Mouse (Mus musculus) forebrain, embryonic 10.5 days (tissue): ENCODE measurements around the gene Mbl2. TPM values are rescaled to one million over a fixed set of nuclear protein-coding genes. Genes with fewer than 3 reads are reported as not detected.

Experiments
- DNase-seq: peaks from one replicate; pipeline ENCODE4 v3.0.0-alpha.2; 2017; ENCODE audit warnings: low spot score; ENCODE audit errors: extremely low spot score
- H3K27ac ChIP-seq: fragments of 300-500 bp; sonication (generic); 2 replicates; pipeline ENCODE4 v1.5.1; 2016; ENCODE audit warnings: mild to moderate bottlenecking
- H3K27me3 ChIP-seq: fragments of 300-500 bp; sonication (generic); 2 replicates; pipeline ENCODE4 v1.6.1; 2016; ENCODE audit warnings: mild to moderate bottlenecking; ENCODE audit not compliant: poor library complexity, severe bottlenecking
- H3K36me3 ChIP-seq: fragments of 300-500 bp; sonication (generic); replicated peaks from 2 replicates; pipeline ENCODE4 v1.6.1; 2016; ENCODE audit warnings: mild to moderate bottlenecking, moderate library complexity
- H3K4me1 ChIP-seq: fragments of 300-500 bp; sonication (generic); 2 replicates; pipeline ENCODE4 v1.6.1; 2016
- H3K4me3 ChIP-seq: fragments of 300-500 bp; sonication (generic); 2 replicates; pipeline ENCODE4 v1.5.1; 2016; ENCODE audit warnings: mild to moderate bottlenecking, moderate library complexity
- H3K9me3 ChIP-seq: fragments of 300-500 bp; sonication (generic); 2 replicates; pipeline ENCODE4 v1.6.1; 2016; ENCODE audit warnings: mild to moderate bottlenecking, moderate library complexity
- WGBS: fragments of 180-500 bp; shearing (Covaris S2); methylation state at CpG from one replicate; pipeline ENCODE4 v1.1.7; 2016; 5-methylcytosine and 5-hydroxymethylcytosine counted together
- microRNA-seq: library from miRNA; unstranded; fragments of <30 nt; microRNA quantifications from one replicate; pipeline ENCODE4, GENCODE M21; 2017
- polyA plus RNA-seq: library from polyadenylated mRNA; unstranded; fragments of >200 nt; fragmentation: Nextera tagmentation; extraction: Ambion mirVana; gene quantifications from 2 replicates; pipeline ENCODE4 v1.2.1, GENCODE M21; 2016

Mbl2 gene
- polyA plus RNA-seq, 1 experiment from 2014 or later = not detected

DNA sequence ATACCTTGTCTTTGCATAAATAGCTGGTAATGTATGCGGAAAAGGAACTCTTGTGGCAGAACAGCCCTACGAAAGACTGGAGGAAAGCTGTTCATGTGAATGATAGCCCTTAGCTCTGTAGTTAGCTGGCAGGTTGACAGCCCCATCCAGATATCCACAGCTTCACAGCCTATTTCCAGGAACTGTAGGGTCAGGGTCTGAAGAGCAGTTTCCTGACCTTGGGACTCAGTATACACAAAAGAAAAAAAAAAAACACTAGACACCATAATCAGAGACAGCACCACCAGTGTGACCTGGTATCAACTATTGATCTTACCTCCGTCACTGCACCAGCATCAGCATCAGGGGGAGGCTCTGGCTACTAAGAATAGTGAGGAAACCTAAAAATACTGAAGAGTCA is 3.3 kb upstream of the Mbl2 start:
- no peaks in the 10 kb centered on the region for H3K4me1 ChIP-seq
- WGBS = 85% methylated on average over 3 of the region's 3 CpGs
- no peak overlapping the region for H3K4me3 ChIP-seq
- H3K27ac ChIP-seq = no peak overlapping the region
- H3K36me3 ChIP-seq = no peaks in the 10 kb centered on the region
- H3K9me3 ChIP-seq = no peaks in the 10 kb centered on the region
- DNase-seq = no peak
- no peaks in the 10 kb centered on the region for H3K27me3 ChIP-seq

DNA sequence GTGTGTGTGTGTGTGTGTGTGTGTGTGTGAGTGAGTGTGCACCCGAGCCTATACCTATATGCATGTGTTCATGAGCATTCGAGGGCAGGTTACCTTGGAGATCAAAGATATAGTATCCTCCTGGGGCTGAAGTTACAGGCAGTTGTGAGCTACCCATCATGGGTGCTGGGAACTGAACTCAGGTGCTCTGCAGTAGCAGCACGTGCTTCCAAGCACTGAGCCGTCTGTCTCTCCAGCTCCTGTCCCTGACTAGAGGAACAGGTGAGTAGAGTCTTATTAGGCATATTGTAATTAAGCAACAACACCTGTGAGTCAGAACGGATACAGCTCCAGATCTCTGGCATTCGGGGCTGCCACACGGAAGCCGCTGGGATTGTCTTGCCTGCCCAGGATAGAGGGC is 1.7 kb downstream of the Mbl2 start:
- Histone ChIP-seq H3K36me3 (no peaks in the 10 kb centered on the region), H3K4me3 (no peak overlapping the region), H3K9me3 (no peaks in the 10 kb centered on the region), H3K27me3 (no peaks in the 10 kb centered on the region), H3K4me1 (no peaks in the 10 kb centered on the region), H3K27ac (no peak overlapping the region)
- 86% methylated on average over 8 of the region's 8 CpGs for WGBS
- DNase-seq = no peak

DNA sequence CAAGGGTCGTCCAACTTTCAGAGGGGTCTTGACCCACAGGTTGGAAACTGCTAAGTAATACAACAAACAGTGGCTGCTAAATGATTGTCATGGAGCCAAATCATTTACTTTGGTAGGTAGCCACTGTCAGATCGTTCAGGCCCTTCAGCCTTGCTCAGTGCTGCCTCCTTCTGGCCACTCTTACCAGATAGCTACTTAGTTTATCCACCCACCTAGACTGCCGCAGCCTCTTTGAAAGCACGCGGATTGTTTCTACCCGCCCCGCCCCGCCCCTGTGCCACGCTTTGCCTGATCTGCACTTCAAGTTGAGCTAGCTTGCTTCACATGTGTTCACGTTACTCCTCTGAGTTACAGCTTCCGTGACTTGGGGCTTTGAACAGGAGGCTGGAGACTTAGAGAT is 14.6 kb downstream of the Mbl2 start:
- Histone ChIP-seq H3K4me3 (no peak overlapping the region), H3K27ac (no peak overlapping the region), H3K27me3 (peaks cover 20% of the 10 kb centered on the region), H3K4me1 (no peaks in the 10 kb centered on the region), H3K9me3 (no peaks in the 10 kb centered on the region), H3K36me3 (no peaks in the 10 kb centered on the region)
- DNase-seq = peak; percentile 34
- 25% methylated on average over 11 of the region's 11 CpGs for WGBS

DNA sequence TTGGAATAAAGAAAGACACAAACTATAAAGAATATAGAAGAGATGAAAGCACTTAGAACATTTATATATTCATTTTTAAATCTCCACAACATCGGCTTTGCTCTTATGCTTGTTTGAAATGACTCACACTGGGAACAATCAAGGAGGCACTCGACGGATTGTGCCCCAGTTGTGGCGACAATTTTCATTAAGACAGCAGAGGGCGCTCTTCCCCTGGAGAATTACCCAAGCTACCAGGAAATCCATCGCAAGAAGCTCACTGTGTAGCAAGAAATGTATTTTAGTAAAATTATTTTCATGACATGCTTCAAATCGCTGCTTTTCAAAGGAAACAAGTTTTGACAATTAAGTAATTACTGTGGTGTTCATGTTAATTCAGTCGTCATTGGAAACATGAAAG is 16.1 kb downstream of the Mbl2 start:
- peak; percentile 62 for DNase-seq
- Histone ChIP-seq H3K27me3 (peaks cover 20% of the 10 kb centered on the region), H3K36me3 (no peaks in the 10 kb centered on the region), H3K27ac (no peak overlapping the region), H3K4me1 (no peaks in the 10 kb centered on the region), H3K9me3 (no peaks in the 10 kb centered on the region), H3K4me3 (no peak overlapping the region)
- 8% methylated on average over 8 of the region's 8 CpGs for WGBS

DNA sequence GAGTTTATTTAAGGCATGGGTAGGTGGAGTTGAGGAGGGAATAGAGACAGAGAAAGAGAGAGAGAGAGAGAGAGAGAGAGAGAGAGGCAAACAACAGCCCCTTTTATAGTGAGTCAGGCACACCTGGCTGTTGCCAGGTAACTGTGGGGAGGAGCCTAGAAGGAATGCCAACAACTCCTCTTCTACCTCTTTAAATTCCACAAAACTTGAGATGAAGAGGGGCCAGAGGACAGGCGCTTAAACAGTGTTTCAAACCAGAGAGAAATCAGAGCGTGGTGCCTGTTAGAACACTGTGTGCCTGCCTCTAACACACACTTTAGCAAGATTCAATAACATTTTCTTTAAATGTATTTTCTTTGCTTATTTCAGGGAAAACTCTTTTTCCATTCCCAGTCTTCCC is 19.5 kb downstream of the Mbl2 start:
- peaks cover 6% of the 10 kb centered on the region; the same call in 1 of the 2 replicates for H3K4me1 ChIP-seq
- no peak overlapping the region for H3K27ac ChIP-seq
- WGBS = 61% methylated on average over 2 of the region's 2 CpGs
- H3K36me3 ChIP-seq = no peaks in the 10 kb centered on the region
- peaks cover 14% of the 10 kb centered on the region for H3K27me3 ChIP-seq
- no peak overlapping the region for H3K4me3 ChIP-seq
- no peak for DNase-seq
- H3K9me3 ChIP-seq = no peaks in the 10 kb centered on the region

DNA sequence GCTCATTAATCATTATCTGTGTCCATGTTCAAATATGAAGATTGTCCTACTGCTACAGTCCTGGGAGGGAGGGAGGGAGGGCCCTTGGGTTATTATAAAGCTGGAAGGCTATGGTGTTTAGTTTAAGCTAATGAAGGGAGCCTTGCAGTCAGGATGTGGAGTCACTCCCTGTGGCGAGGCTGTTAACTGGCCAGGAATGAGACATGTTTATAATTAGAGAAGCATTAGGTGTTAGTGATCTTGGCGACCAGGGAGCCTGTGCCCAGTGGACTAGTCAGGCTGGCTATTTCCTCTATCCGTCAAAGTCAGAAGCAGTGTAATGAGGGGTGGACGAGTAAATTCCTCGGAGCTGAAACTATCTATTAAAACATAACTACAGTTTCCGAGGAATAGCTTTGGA is 23.6 kb downstream of the Mbl2 start:
- Histone ChIP-seq H3K27me3 (no peaks in the 10 kb centered on the region), H3K27ac (no peak overlapping the region), H3K9me3 (no peaks in the 10 kb centered on the region), H3K4me3 (no peak overlapping the region), H3K36me3 (no peaks in the 10 kb centered on the region), H3K4me1 (peaks cover 6% of the 10 kb centered on the region; the same call in 1 of the 2 replicates)
- 46% methylated on average over 6 of the region's 6 CpGs for WGBS
- DNase-seq = no peak

DNA sequence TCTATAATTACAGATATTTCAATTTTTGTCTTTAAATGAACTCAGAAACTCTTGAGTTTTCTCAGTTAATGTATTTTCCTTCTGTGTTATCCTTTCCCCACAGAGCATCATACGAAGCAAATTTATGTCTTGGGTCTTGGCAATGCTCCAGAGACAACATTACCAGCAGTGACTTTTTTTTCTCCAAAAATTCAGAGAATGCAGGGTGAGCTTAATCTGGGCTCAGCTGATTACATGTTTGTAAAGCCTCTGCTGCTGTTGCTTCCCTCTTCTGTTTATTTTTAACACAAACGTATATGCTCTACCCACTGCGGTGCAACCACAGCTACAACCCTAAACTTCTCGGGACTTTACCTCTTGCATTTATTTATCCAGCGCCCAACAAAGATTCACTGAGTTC is 48.4 kb downstream of the Mbl2 start:
- Histone ChIP-seq H3K27ac (no peak overlapping the region), H3K4me1 (0 out of 2 replicates have a peak, but pooled peaks cover 4% of the 10 kb centered on the region), H3K4me3 (no peak overlapping the region), H3K27me3 (no peaks in the 10 kb centered on the region), H3K36me3 (no peaks in the 10 kb centered on the region), H3K9me3 (no peaks in the 10 kb centered on the region)
- WGBS = 84% methylated on average over 5 of the region's 5 CpGs
- DNase-seq = no peak

DNA sequence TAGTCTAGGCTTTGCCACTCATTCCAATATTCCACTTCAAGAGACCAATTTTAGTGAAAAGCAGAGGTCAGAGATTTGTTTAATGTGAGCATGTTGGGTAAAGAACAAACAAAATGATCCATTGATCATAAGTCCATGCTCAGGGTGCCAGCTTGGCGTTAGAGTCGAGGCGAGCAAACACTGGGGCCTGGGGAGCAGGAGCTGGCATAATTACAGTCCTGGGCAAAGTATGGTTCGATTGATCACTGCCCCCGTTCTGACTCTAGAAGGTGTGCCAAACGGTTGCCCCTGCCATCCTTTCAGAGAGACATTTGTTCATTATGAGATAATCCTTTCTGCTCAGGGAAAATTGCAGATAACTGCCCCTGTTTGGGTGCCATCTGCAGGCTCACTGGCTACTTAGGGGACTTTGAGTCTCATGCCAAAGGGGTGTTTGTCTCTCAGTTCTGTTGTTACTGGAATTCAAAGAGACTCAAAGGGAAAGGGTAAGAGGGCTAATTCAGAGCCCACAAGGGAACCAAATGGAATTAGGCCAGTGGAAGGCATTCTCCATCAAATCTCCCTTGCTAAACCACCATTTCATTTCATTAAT is 55.3 kb downstream of the Mbl2 start:
- no peaks in the 10 kb centered on the region for H3K4me1 ChIP-seq
- no peak overlapping the region for H3K4me3 ChIP-seq
- no peaks in the 10 kb centered on the region for H3K36me3 ChIP-seq
- no peak for DNase-seq
- H3K27me3 ChIP-seq = no peaks in the 10 kb centered on the region
- no peak overlapping the region for H3K27ac ChIP-seq
- H3K9me3 ChIP-seq = no peaks in the 10 kb centered on the region
- 88% methylated on average over 6 of the region's 6 CpGs for WGBS

Small RNAs within 50 kb of the gene (microRNA-seq; reads per million reads assigned to microRNA genes)
- gene Gm24108 = not detected

Other genes with a start within 250 kb of the Mbl2 start
- not detected in 2 replicates for gene Trpd52l3, start 229.2 kb upstream of the Mbl2 start, polyA plus RNA-seq
- 78.9 and 80.7 TPM in 2 replicates for gene Uhrf2, start 202.4 kb upstream of the Mbl2 start, polyA plus RNA-seq
- 48.4 and 49.3 TPM in 2 replicates for gene Gldc, start 57.5 kb upstream of the Mbl2 start, polyA plus RNA-seq